1 mouse cellular context compared by ENCODE assay signal in genomic region chr11:44466949-44467442, GRCm38 (mm10).
A peak's percentile ranks its signal among the peaks of the same experiment; 100 is the strongest.
TF ChIP-seq lines count a peak whose summit lies in the region.

No protein-coding gene starts in this region.

TF ChIP-seq in MEL, 35 proteins besides CTCF, POLR2A, EP300 and RAD21 (continued from another document):
- no peak for TF ChIP-seq CHD1 (IDR thresholded peaks at IDR 0.05; ENCODE audit: low read depth, low read length)
- no peak for TF ChIP-seq CHD2 (IDR thresholded peaks at IDR 0.05; ENCODE audit: low read length)
- TF ChIP-seq UBTF (IDR thresholded peaks at IDR 0.05; ENCODE audit: borderline replicate concordance, insufficient read depth, low read depth, low read length) = no peak
- TF ChIP-seq POLR2AphosphoS5 (IDR thresholded peaks at IDR 0.05; ENCODE audit: borderline replicate concordance, low read depth, low read length) = no peak
- peak; percentile 79 for TF ChIP-seq USF1 (IDR thresholded peaks at IDR 0.05; ENCODE audit: low read depth, low read length)
- peak; percentile 26; the same call in 1 of the 2 replicates for TF ChIP-seq GATA1 (IDR thresholded peaks at IDR 0.05; ENCODE audit: low read depth, low read length)
- TF ChIP-seq USF2 (IDR thresholded peaks at IDR 0.05; ENCODE audit: borderline replicate concordance in 1 of 2, insufficient read depth in 1 of 2, low read depth in 1 of 2, low read length in 2 of 2) = 0 out of 4 replicates have a peak, but pooled peaks of 1 of the 2 experiments have one; percentile 23
- no peak for TF ChIP-seq TBP (IDR thresholded peaks at IDR 0.05; ENCODE audit: low read depth, low read length)
- TF ChIP-seq BHLHE40 (IDR thresholded peaks at IDR 0.05; ENCODE audit: borderline replicate concordance, low read depth, low read length) = peak; percentile 56; the same call in 1 of the 2 replicates
TF ChIP-seq in MEL: peak in this region for 6.
